Comparison of ENCODE assay signal across 8 mouse cellular contexts in genomic region chr5:30665968-30666367, GRCm38 (mm10). TPM values are rescaled to one million over a fixed set of nuclear protein-coding genes. Genes with fewer than 3 reads are reported as not detected.
DNase-seq lines count a peak whose midpoint lies in the region; ATAC-seq and TF ChIP-seq lines count a peak whose summit lies in the region.

No protein-coding gene starts in this region.

- ATAC-seq in erythroblast, adult 5-6 weeks (replicated peaks; ENCODE audit: low FRiP score, poor library complexity, severe bottlenecking), result no peak
- no peak for ATAC-seq in neural tube, embryonic 11.5 days (ENCODE audit: insufficient read depth, low FRiP score, low TSS enrichment)
- ATAC-seq in intestine, embryonic 16.5 days, result no peak
- no peak for ATAC-seq in midbrain, postnatal 0 days (ENCODE audit: low FRiP score)

- peak overlapping the region; percentile 59 for H3K4me2 ChIP-seq in neural tube, embryonic 11.5 days (ENCODE audit: low read depth)
- H3K4me2 ChIP-seq in intestine, embryonic 16.5 days (ENCODE audit: low read depth, low read length), result peak overlapping the region; percentile 81
- H3K4me2 ChIP-seq in midbrain, postnatal 0 days (ENCODE audit: low read depth, low read length, poor library complexity, severe bottlenecking), result peak overlapping the region; percentile 97

- peak overlapping the region; percentile 51 for H3K9ac ChIP-seq in neural tube, embryonic 11.5 days (ENCODE audit: low read length)
- peak overlapping the region; percentile 66 for H3K9ac ChIP-seq in intestine, embryonic 16.5 days (ENCODE audit: low read depth, low read length)
- H3K9ac ChIP-seq in midbrain, postnatal 0 days (replicated peaks; ENCODE audit: low read length, poor library complexity, severe bottlenecking), result peak overlapping the region; percentile 48

- peaks cover 40% of the 10 kb centered on the region for H3K4me1 ChIP-seq in erythroblast, embryonic 14.5 days (ENCODE audit: control insufficient read depth)
- H3K4me1 ChIP-seq in neural tube, embryonic 11.5 days (ENCODE audit: control insufficient read depth, insufficient read depth, low read length), result peaks cover 3% of the 10 kb centered on the region; the same call in 1 of the 2 replicates
- H3K4me1 ChIP-seq in intestine, embryonic 16.5 days (ENCODE audit: control insufficient read depth, insufficient read depth, low read length), result peaks cover 17% of the 10 kb centered on the region
- H3K4me1 ChIP-seq in midbrain, postnatal 0 days (ENCODE audit: insufficient read depth, low read length), result no peaks in the 10 kb centered on the region

- H3K4me3 ChIP-seq in erythroblast, embryonic 14.5 days (replicated peaks), result peak overlapping the region; percentile 79
- peak overlapping the region; percentile 85 for H3K4me3 ChIP-seq in neural tube, embryonic 11.5 days (ENCODE audit: low read depth, low read length)
- H3K4me3 ChIP-seq in intestine, embryonic 16.5 days (ENCODE audit: low read length), result peak overlapping the region; percentile 85
- H3K4me3 ChIP-seq in midbrain, postnatal 0 days (ENCODE audit: low read depth, low read length), result peak overlapping the region; percentile 66

- no peak for DNase-seq in neural tube, embryonic 11.5 days (ENCODE audit: low spot score)
- no peak for DNase-seq in neural tube, embryonic 10.5 days (ENCODE audit: extremely low spot score, low spot score)
- no peak for DNase-seq in midbrain, postnatal 0 days (ENCODE audit: low spot score)
- DNase-seq in retina, embryonic 14.5 days (ENCODE audit: low spot score), result no peak
- no peak for DNase-seq in retina, postnatal 1 day

- TF ChIP-seq CTCF in midbrain, postnatal 0 days (IDR thresholded peaks at IDR 0.05), result no peak

- no peak overlapping the region for H3K27ac ChIP-seq in neural tube, embryonic 11.5 days (ENCODE audit: low read depth, low read length)
- H3K27ac ChIP-seq in intestine, embryonic 16.5 days (ENCODE audit: low read length), result peak overlapping the region; percentile 89
- H3K27ac ChIP-seq in midbrain, postnatal 0 days (ENCODE audit: low read depth, low read length), result peak overlapping the region; percentile 67

- H3K27me3 ChIP-seq in erythroblast, embryonic 14.5 days (ENCODE audit: control insufficient read depth), result no peaks in the 10 kb centered on the region
- no peaks in the 10 kb centered on the region for H3K27me3 ChIP-seq in neural tube, embryonic 11.5 days (ENCODE audit: control insufficient read depth, insufficient read depth, low read length)
- H3K27me3 ChIP-seq in intestine, embryonic 16.5 days (replicated peaks; ENCODE audit: control insufficient read depth, insufficient read depth, low read length), result no peaks in the 10 kb centered on the region
- H3K27me3 ChIP-seq in midbrain, postnatal 0 days (ENCODE audit: insufficient read depth, low read length), result no peaks in the 10 kb centered on the region

- 74% methylated on average over 6 of the region's 6 CpGs for WGBS in neural tube, embryonic 11.5 days
- WGBS in intestine, embryonic 16.5 days, result 48% methylated on average over 6 of the region's 6 CpGs
- WGBS in midbrain, postnatal 0 days, result 63% methylated on average over 6 of the region's 6 CpGs

- peaks cover 8% of the 10 kb centered on the region for H3K9me3 ChIP-seq in erythroblast, embryonic 14.5 days (ENCODE audit: control insufficient read depth, low read length)
- H3K9me3 ChIP-seq in neural tube, embryonic 11.5 days (ENCODE audit: control insufficient read depth, low read length), result no peaks in the 10 kb centered on the region
- no peaks in the 10 kb centered on the region for H3K9me3 ChIP-seq in intestine, embryonic 16.5 days (ENCODE audit: control insufficient read depth, low read length)
- H3K9me3 ChIP-seq in midbrain, postnatal 0 days (ENCODE audit: low read length), result no peaks in the 10 kb centered on the region

- peaks cover 36% of the 10 kb centered on the region for H3K36me3 ChIP-seq in erythroblast, embryonic 14.5 days (ENCODE audit: control insufficient read depth)
- peaks cover 2% of the 10 kb centered on the region; the same call in 1 of the 2 replicates for H3K36me3 ChIP-seq in neural tube, embryonic 11.5 days (ENCODE audit: control insufficient read depth, insufficient read depth, low read length)
- H3K36me3 ChIP-seq in intestine, embryonic 16.5 days (ENCODE audit: control insufficient read depth, insufficient read depth, low read length), result no peaks in the 10 kb centered on the region; the same call in 1 of the 2 replicates
- no peaks in the 10 kb centered on the region for H3K36me3 ChIP-seq in midbrain, postnatal 0 days (ENCODE audit: insufficient read depth, low read length)

RNA-seq across cellular contexts. Expression of gene Cenpa, which starts 0.6 kb away (rescaled TPM):
- 68.1 and 83.8 TPM in 2 replicates for polyA plus RNA-seq in erythroblast, embryonic 14.5 days (2012)
- total RNA-seq in erythroblast, adult 5-6 weeks (2015; ENCODE audit: low replicate concordance), result 79.8 and 117 TPM in 2 replicates
- total RNA-seq in erythroblast, adult 5-6 weeks (2017; ENCODE audit: low replicate concordance), result 67.2 and 74.4 TPM in 2 replicates
- polyA plus RNA-seq in neural tube, embryonic 11.5 days (2014; fragmentation: Nextera tagmentation; extraction: Ambion mirVana), result 335 and 359 TPM in 2 replicates
- polyA plus RNA-seq in intestine, embryonic 16.5 days (2015; fragmentation: Nextera tagmentation; extraction: Ambion mirVana), result 166 and 186 TPM in 2 replicates
- 8.9 and 9.4 TPM in 2 replicates for total RNA-seq in midbrain, postnatal 0 days (2014; rRNA removed)
- polyA plus RNA-seq in midbrain, postnatal 0 days (2015; fragmentation: Nextera tagmentation; extraction: Ambion mirVana), result 19.6 and 22.6 TPM in 2 replicates

RNA-seq across cellular contexts. Expression of gene Slc35f6, which starts 18.2 kb away (rescaled TPM):
- polyA plus RNA-seq in erythroblast, embryonic 14.5 days (2012), result 0.45 and 0.55 TPM in 2 replicates
- total RNA-seq in erythroblast, adult 5-6 weeks (2015; ENCODE audit: low replicate concordance), result 4.4 and 16.7 TPM in 2 replicates
- total RNA-seq in erythroblast, adult 5-6 weeks (2017; ENCODE audit: low replicate concordance), result 3.3 and 5.7 TPM in 2 replicates
- polyA plus RNA-seq in neural tube, embryonic 11.5 days (2014; fragmentation: Nextera tagmentation; extraction: Ambion mirVana), result 27.3 and 28.7 TPM in 2 replicates
- 50.2 and 56.3 TPM in 2 replicates for polyA plus RNA-seq in intestine, embryonic 16.5 days (2015; fragmentation: Nextera tagmentation; extraction: Ambion mirVana)
- total RNA-seq in midbrain, postnatal 0 days (2014; rRNA removed), result 62.5 and 65.3 TPM in 2 replicates
- 25.1 and 30.9 TPM in 2 replicates for polyA plus RNA-seq in midbrain, postnatal 0 days (2015; fragmentation: Nextera tagmentation; extraction: Ambion mirVana)

RNA-seq across cellular contexts. Expression of gene Dpysl5, which starts 45.4 kb away (rescaled TPM):
- 0.01 TPM in 1 of 2 replicates, not detected in the other for polyA plus RNA-seq in erythroblast, embryonic 14.5 days (2012)
- total RNA-seq in erythroblast, adult 5-6 weeks (2015; ENCODE audit: low replicate concordance), result not detected in 2 replicates
- 0.09 TPM in 1 of 2 replicates, not detected in the other for total RNA-seq in erythroblast, adult 5-6 weeks (2017; ENCODE audit: low replicate concordance)
- polyA plus RNA-seq in neural tube, embryonic 11.5 days (2014; fragmentation: Nextera tagmentation; extraction: Ambion mirVana), result 102 and 104 TPM in 2 replicates
- polyA plus RNA-seq in intestine, embryonic 16.5 days (2015; fragmentation: Nextera tagmentation; extraction: Ambion mirVana), result 5.7 and 6.1 TPM in 2 replicates
- 334 and 374 TPM in 2 replicates for total RNA-seq in midbrain, postnatal 0 days (2014; rRNA removed)
- polyA plus RNA-seq in midbrain, postnatal 0 days (2015; fragmentation: Nextera tagmentation; extraction: Ambion mirVana), result 232 and 234 TPM in 2 replicates

Comparison
In these comparisons a context has a peak if more than half of its experiments do, and no peak if none do; other contexts are left out.
1. RNA of gene Slc35f6, which starts 18.2 kb away (polyA plus RNA-seq): 50.2 to 56.3 TPM in intestine, embryonic 16.5 days, 27.3 to 28.7 TPM in neural tube, embryonic 11.5 days and 25.1 to 30.9 TPM in midbrain, postnatal 0 days; 0.45 to 0.55 TPM in erythroblast, embryonic 14.5 days; every median in the first group is over 10 times any median in the second.
2. RNA of gene Dpysl5, which starts 45.4 kb away (polyA plus RNA-seq): 232 to 234 TPM in midbrain, postnatal 0 days and 102 to 104 TPM in neural tube, embryonic 11.5 days; 5.7 to 6.1 TPM in intestine, embryonic 16.5 days and 0.01 TPM in erythroblast, embryonic 14.5 days; every median in the first group is over 10 times any median in the second.
3. Peak in every context shown above with its lines, with median percentiles within 50 percentile points of each other: H3K4me3 ChIP-seq, H3K4me2 ChIP-seq and H3K9ac ChIP-seq.